Mouse (Mus musculus) ovary, adult 2 months (tissue): Measurements from ENCODE around the gene Chil5. TPM values are rescaled to one million over a fixed set of nuclear protein-coding genes. Genes with fewer than 3 reads are reported as not detected.

Experiments
- polyA plus RNA-seq: library from polyadenylated mRNA; depleted of rRNA; stranded (reverse); fragments of >200 nt; gene quantifications from 2 replicates; pipeline ENCODE4 v1.2.3, GENCODE M21; 2012; rRNA removed

The Chil5 gene
- polyA plus RNA-seq, result not detected in 2 replicates

DNA sequence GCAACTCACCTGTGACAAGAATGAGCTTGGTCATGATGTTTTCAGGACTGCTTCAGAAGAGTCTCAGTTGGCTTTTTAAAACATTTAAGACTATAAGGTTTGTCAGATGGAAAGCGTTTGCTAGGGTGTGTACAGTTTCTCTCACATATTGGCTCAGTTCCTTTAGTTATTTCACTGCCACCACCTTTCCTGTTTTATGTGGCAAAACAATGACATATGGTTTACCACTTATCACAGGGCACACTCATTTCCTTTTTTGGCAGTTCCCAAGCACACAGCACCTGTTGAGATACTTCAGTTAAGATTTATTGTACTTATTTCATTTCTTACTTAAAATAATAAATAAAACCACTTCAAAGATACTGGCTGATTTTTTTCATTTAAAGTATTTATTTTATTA, at the start of gene Chil5:
Chil5 (minus strand) TSS at position 34 of the 400 bp plus-strand sequence.

GRCm38 (mm10) chr3:106014546-106014945, 18.1 kb downstream of the Chil5 start, which contains the start of gene Pifo:
Pifo (minus strand) TSS chr3:106014646.

DNA sequence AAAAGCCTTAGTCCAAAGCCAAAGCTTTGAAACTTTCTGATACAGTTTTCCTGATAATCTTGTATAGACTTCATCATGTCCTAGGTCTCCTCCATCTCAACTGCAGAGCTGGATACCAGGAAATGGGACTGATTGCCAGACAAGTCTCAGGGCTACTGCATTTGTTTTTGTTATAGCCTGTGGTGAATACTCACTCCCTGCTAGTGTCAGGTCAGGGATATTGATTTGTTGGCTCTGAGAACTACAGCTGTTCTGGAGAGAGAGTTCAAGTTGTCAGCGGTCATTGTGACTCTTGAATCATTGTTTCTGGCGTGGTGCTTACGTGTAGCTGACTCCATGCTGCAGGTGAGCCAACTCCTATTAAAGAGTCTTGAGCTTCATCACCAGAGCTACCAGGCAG, 59.2 kb downstream of the Chil5 start, which contains the start of gene Ovgp1:
Ovgp1 (plus strand) TSS at position 301 of the 400 bp plus-strand sequence.

Other genes starting within 250 kb of the Chil5 start
- 1.6 and 2.6 TPM in 2 replicates for gene Rap1a, start 231.5 kb downstream of the Chil5 start, polyA plus RNA-seq
- gene Adora3, start 162.0 kb downstream of the Chil5 start, polyA plus RNA-seq, result 0.22 and 0.83 TPM in 2 replicates
- gene Tmigd3, start 161.9 kb downstream of the Chil5 start, polyA plus RNA-seq, result 0.31 TPM in 1 of 2 replicates, not detected in the other
- gene I830077J02Rik, start 100.2 kb downstream of the Chil5 start, polyA plus RNA-seq, result 0.54 and 0.71 TPM in 2 replicates
- gene Wdr77, start 73.4 kb downstream of the Chil5 start, polyA plus RNA-seq, result 46.1 and 50.9 TPM in 2 replicates
- gene Atp5f1, start 72.7 kb downstream of the Chil5 start, polyA plus RNA-seq, result 86.4 and 120 TPM in 2 replicates
- gene Ovgp1, start 59.1 kb downstream of the Chil5 start, polyA plus RNA-seq, result 554 and 678 TPM in 2 replicates
- 5.2 and 7.8 TPM in 2 replicates for gene Pifo, start 18.2 kb downstream of the Chil5 start, polyA plus RNA-seq
- gene Chia1, start 80.4 kb upstream of the Chil5 start, polyA plus RNA-seq, result 0.71 and 1.4 TPM in 2 replicates
- gene Chil3, start 134.8 kb upstream of the Chil5 start, polyA plus RNA-seq, result 0.08 and 0.09 TPM in 2 replicates
- not detected in 2 replicates for gene Chil4, start 186.7 kb upstream of the Chil5 start, polyA plus RNA-seq